Mouse (Mus musculus): Measurements from ENCODE around the gene Ptprj.

DNA sequence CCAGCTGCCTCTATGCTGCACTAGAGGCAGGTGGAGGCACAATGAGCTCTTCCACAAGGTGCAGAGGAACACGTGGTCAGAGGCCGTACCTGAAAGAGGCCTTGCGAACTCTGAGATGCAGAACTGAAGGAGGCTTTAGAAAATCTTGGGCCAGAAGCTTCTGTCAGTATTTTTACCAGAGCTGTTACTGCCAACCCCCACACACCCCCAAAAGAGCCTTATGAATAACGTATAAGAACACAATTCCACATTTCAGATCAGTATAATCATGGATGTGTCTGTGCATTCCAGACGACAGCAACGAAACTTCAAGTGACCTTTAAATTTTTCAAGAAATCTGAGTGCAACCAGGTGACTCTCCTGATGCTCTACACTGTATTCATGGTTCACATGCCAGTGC is 98.9 kb downstream of the Ptprj start:
- TF ChIP-seq PAX5 (IDR thresholded peaks at IDR 0.05; ENCODE audit: low read length), result no peak
- TF ChIP-seq CTCF (conservative IDR thresholded peaks at IDR 0.05 in 1 of 2, IDR thresholded peaks at IDR 0.05 in 1 of 2; ENCODE audit: low read depth in 2 of 2, low read length in 2 of 2), result no peak
- no peak for TF ChIP-seq HCFC1 (IDR thresholded peaks at IDR 0.05; ENCODE audit: low read depth, low read length)
- no peak for TF ChIP-seq MXI1 (IDR thresholded peaks at IDR 0.05; ENCODE audit: low read depth, low read length)
- TF ChIP-seq EP300 (IDR thresholded peaks at IDR 0.05; ENCODE audit: low read length), result no peak
- TF ChIP-seq MAX (IDR thresholded peaks at IDR 0.05; ENCODE audit: low read length), result no peak
- no peak for TF ChIP-seq POLR2A (IDR thresholded peaks at IDR 0.05; ENCODE audit: low read depth, low read length)
- TF ChIP-seq RCOR1 (conservative IDR thresholded peaks at IDR 0.05; ENCODE audit: low read depth, low read length), result no peak
- no peak for TF ChIP-seq BHLHE40 (IDR thresholded peaks at IDR 0.05; ENCODE audit: low read depth, low read length)
- TF ChIP-seq POLR2AphosphoS2 (IDR thresholded peaks at IDR 0.05; ENCODE audit: low read depth, low read length), result no peak
- TF ChIP-seq ZNF384 (IDR thresholded peaks at IDR 0.05; ENCODE audit: low read depth, low read length), result no peak

Data from CH12.LX (cell line).